Mouse (Mus musculus) induced T-regulatory cell, adult 2 months (primary cell): ENCODE results near the gene Hist3h2a.
A peak's percentile ranks its signal among the peaks of the same experiment; 100 is the strongest.

Experiments used
- DNase-seq: peaks from one replicate; pipeline ENCODE4 v3.0.0-alpha.2; 2012; ENCODE audit warnings: low read depth

The Hist3h2a gene

GRCm38 (mm10) chr11:58968551-58968950 lies 14.1 kb downstream of the Hist3h2a start:
- DNase-seq, result no peak

GRCm38 (mm10) chr11:58969027-58969426 lies 14.5 kb downstream of the Hist3h2a start:
- no peak for DNase-seq

GRCm38 (mm10) chr11:58969659-58970058 lies 15.2 kb downstream of the Hist3h2a start:
- no peak for DNase-seq

DNA sequence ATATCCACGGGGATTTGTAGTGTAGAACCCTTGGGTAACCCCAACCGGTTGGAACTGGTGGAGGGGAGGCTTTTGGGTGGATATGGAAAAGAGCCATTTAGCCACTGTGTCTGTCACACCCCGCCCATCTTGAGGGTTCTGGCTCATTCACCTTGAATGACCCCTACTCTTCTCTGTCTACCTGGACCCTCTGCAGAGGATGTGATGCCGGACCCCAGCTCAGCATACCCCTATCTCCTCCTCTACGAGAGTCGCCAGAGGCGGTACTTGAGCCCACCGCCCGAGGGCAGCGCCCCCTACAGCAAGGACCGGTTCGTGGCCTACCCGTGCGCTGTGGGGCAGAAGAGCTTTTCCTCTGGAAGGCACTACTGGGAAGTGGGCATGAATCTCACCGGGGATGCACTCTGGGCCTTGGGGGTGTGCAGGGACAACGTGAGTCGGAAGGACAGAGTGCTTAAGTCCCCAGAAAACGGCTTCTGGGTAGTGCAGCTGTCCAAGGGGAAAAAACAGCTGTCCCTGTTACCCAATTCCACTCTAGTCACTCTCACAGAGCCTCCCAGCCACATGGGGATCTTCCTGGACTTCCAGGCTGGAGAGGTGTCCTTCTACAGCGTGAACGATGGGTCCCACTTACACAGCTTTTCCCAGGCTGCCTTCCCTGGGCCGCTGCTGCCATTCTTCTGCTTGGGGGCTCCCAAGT lies 16.5 kb downstream of the Hist3h2a start:
- no peak for DNase-seq

DNA sequence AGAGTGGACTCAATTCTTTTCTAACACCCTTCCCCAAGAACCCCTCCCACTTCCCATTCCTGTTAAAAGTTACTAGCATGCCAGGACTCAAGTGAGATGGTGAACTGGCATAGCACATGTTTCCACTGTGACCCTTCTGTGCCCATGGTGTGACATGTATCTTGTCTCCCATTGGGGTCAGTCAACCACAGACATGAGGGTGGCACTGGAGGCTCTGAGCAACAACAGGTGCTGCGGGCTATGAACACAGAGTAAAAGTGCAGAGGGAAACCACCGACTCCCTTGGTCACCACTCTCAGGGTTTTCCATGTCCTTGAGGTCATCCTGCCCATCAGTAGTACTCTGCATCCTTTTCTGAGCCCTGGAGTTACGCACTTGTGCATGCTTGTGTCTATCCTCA lies 17.3 kb downstream of the Hist3h2a start:
- no peak for DNase-seq

DNA sequence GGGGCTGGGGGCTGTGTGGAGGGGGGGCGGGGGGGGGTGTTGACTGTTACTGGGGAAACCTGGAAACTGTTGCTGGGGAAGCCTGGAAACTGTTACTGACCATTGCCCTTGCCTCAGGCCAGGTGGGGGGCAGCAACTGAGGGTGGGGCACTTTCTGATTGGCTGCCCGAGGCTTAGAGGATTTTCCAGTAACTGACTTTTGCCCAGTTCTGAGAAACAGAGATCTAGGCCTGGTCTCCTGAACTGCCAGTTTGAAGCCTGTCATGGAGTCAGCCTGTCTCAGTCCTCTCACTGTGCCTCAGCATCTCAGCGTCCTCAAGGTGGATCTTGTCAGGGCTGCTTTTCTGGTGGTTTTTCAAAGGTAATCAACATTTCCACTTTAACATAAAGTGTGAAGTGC lies 19.9 kb downstream of the Hist3h2a start:
- DNase-seq, result no peak

DNA sequence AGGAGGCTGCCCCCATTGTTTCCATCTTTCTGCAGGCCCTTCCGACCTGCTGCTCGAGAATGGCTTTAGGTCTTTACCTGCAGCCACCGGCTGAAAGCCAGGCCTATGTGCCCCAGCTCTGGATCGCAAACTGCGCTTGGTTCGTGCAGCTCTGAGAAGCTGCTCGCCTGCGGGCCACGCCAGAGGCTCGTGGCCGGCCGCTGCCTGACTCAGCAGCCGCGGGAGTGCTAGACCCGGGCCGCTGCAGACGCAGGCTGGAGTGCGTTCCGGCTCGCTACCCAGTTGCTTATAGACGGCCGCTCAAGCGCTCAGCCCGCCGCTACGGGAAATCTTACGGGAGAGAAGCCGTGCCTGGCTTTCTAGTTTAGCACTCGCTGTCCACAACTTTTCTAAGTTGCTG lies 22.7 kb downstream of the Hist3h2a start:
- DNase-seq, result no peak

DNA sequence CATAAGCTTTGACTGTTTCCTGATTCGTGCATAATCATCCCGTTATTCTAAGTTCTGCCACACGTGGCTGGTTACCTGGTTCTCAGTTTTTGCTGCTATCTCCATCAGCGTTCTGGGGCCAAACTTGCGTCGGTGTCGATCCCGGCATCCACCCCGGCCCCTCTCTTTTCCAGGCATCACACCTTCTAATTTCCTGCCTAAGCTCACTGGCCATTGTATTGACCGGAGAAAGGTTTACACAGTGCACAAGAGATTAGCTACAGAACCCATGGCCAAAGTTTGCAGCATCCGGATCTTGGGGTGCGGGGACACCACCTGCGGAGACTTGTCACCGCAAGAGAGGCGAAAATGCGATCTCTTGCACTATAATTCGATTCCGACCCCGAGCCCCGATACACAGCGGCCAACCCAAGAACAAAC lies 23.1 kb downstream of the Hist3h2a start:
- DNase-seq, result no peak

GRCm38 (mm10) chr11:58978027-58978705 lies 23.7 kb downstream of the Hist3h2a start, which contains the start of gene Trim11:
Gene Trim11, plus strand, starts transcription at chr11:58978093.
- DNase-seq, result peak; percentile 89

GRCm38 (mm10) chr11:58978706-58979030 lies 24.2 kb downstream of the Hist3h2a start:
- no peak for DNase-seq

DNA sequence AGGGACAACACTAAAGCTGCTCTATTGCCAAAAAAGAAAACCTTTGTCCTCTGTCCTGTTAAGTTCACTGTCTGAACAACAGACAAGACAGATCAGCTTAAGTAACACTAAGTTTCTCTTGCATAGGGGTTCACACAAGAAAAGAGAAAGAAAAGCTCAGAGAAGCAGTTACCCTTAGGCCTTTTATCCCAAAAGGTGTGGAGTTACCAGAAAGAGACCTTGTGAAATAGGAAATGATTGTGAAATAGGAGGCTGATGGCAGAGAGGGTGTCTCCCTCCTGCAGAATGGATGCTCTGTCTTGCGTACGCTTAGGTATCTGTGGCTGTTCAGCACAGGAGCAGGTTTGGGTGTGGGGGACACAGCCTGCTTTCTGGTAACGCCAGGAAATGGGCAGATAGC lies 24.7 kb downstream of the Hist3h2a start:
- DNase-seq, result no peak

GRCm38 (mm10) chr11:58979661-58980060 lies 25.2 kb downstream of the Hist3h2a start:
- no peak for DNase-seq

GRCm38 (mm10) chr11:58980381-58980990 lies 26.0 kb downstream of the Hist3h2a start:
- DNase-seq, result no peak

DNA sequence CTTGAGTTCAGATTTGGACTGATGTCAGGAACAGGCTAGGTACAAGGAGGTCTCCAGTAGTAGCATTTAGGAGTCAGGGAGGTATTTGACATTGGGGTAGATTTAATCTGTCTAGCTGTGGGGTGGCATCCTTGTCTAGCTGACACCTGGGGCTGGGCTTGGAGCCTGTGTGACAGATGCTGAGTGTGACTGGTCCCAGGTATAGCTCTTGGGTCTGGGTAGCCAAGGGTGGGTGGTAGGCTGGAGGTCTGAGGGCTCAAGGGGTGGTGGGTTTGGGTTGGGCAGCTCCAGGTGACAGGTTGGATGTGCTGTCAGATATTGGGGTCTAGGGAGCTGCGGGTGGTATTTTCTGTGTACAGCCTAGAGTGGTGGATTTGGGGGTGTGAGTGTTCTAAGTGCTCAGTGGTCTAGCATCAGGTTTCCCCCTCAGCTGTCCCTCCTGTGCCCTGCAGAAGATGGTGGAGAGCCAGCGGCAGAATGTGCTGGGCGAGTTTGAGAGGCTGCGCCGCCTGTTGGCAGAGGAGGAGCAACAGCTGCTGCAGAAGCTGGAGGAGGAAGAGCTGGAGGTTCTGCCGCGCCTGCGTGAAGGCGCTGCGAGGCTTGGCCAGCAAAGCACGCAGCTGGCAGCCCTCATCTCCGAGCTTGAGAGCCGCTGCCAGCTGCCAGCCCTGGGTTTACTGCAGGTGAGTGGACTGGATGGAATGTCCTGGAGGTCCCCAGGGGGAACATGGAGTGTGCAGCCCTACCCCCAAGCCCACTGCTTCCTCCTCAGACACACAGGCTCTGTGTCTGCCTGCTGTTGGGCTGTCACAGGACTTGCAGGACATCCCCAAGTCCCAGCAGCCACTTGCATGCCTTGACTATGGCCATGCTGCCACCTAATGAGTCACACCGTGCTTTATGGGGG lies 27.3 kb downstream of the Hist3h2a start:
- DNase-seq, result peak; percentile 82

- no peak for DNase-seq
These were observed 28.1 kb downstream of the Hist3h2a start for GRCm38 (mm10) chr11:58982471-58983097.

DNA sequence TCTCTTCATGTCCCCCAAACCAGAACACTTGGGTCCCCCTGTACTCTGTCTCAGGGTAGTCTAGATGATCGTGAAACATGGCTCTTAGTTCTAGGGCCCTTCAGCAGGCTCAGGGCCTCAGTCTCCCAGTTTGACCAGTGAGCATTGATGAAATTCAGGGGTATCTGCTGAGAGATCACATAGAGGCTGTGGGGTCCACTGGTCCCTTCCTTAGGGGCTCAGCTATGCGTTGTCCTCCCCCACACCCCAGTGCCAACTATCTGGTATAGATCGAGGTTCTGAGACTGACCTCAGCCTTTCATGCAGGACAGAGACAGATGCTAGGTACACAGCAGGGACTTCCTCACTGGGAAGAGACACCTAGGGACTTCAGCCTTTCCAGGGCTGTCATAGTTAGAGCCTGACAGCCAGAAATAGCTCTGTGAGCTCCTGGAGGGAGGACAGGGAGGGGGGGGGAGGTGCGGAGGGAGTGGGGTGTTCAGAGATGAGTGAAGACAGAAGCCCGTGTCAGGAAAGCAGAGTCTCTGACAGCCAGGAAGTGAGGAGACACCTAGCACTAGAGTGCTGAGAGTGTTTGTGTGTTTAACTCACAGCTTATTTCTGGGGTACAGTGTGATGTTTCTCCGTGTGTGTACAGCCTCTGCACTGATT lies 29.3 kb downstream of the Hist3h2a start:
- DNase-seq, result no peak

- DNase-seq, result no peak
These were observed 30.2 kb downstream of the Hist3h2a start for GRCm38 (mm10) chr11:58984657-58985056.

- DNase-seq, result no peak
These were observed 30.9 kb downstream of the Hist3h2a start for GRCm38 (mm10) chr11:58985299-58985917.

DNA sequence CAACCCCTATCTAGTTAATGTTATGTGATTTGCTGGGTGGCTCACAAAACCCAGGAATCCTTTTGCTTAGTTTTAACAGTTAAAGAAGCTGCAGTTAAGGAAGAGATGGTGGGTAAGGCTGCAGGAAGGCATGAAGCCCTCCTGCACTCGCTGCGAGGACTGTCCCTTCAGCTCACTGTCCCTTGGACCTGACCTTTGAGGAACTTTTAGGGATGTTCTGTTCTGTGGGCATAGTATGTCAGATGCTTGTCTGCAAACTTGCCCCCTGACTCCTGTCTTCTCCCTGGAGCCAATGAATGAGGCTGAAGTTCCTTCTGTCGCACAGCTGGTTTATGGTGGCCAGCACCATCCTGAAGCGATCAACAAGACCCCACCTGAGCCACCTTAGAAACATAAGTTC lies 34.7 kb downstream of the Hist3h2a start:
- DNase-seq, result no peak

- no peak for DNase-seq
These were observed 35.7 kb downstream of the Hist3h2a start for GRCm38 (mm10) chr11:58990141-58990540.

- no peak for DNase-seq
These were observed 36.3 kb downstream of the Hist3h2a start for GRCm38 (mm10) chr11:58990794-58991193.
